Mouse (Mus musculus): ENCODE data around the gene Crct1. TPM values are rescaled to one million over a fixed set of nuclear protein-coding genes. Genes with fewer than 3 reads are reported as not detected.
A peak's percentile ranks its signal among the peaks of the same experiment; 100 is the strongest.

Crct1 gene
- polyA plus RNA-seq, 1 experiment from 2014 or later: 0.64 TPM

GRCm38 (mm10) chr3:93014871-93015270 is 616 bp downstream of the Crct1 start:
- peaks cover 3% of the 10 kb centered on the region; the same call in 1 of the 2 replicates for H3K4me1 ChIP-seq (ENCODE audit: control insufficient read depth, insufficient read depth, low read length)
- peak overlapping the region; percentile 40 for H3K4me3 ChIP-seq (ENCODE audit: low read length)
- no peak overlapping the region for H3K27ac ChIP-seq (ENCODE audit: low read depth, low read length)
- no peaks in the 10 kb centered on the region for H3K9me3 ChIP-seq (ENCODE audit: control insufficient read depth, low read length)
- no peaks in the 10 kb centered on the region for H3K27me3 ChIP-seq (ENCODE audit: control insufficient read depth, insufficient read depth, low read length)
- H3K9ac ChIP-seq (ENCODE audit: low read depth, low read length): peak overlapping the region; percentile 38
- H3K4me2 ChIP-seq (replicated peaks; ENCODE audit: low read depth, low read length): peak overlapping the region; percentile 68
- 28% methylated on average over 5 of the region's 5 CpGs for WGBS
- ATAC-seq (ENCODE audit: low FRiP score, low TSS enrichment): 0 out of 2 replicates have a peak, but pooled peaks have one; percentile 50
- no peaks in the 10 kb centered on the region for H3K36me3 ChIP-seq (ENCODE audit: control insufficient read depth, insufficient read depth, low read length)

DNA sequence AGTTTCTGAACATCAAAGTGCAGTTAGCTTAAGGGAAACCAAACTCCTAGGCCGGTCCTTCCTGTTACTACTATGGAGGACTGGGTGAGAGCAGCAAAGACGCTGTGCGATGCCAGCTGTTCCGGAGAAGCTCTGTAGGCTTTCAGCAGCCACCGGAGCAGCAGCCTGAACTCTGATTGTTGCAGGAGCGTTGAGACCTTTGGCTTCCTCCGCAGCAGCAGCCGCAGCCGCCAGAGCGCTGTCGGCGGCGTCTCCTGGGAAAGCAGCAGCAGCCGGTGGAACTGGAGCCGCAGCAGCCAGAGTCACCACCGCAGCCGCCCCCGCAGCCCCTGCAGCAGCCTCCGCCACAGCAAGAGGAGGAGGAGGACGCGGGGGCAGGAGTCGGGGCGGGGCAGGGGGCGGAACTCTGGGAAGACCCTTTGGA is 1.1 kb downstream of the Crct1 start:
- Histone ChIP-seq H3K4me2 (replicated peaks; ENCODE audit: low read depth, low read length) (peak overlapping the region; percentile 68), H3K9me3 (ENCODE audit: control insufficient read depth, low read length) (no peaks in the 10 kb centered on the region), H3K4me1 (ENCODE audit: control insufficient read depth, insufficient read depth, low read length) (peaks cover 3% of the 10 kb centered on the region; the same call in 1 of the 2 replicates), H3K9ac (ENCODE audit: low read depth, low read length) (peak overlapping the region; percentile 38), H3K4me3 (ENCODE audit: low read length) (peak overlapping the region; percentile 40), H3K36me3 (ENCODE audit: control insufficient read depth, insufficient read depth, low read length) (no peaks in the 10 kb centered on the region), H3K27ac (ENCODE audit: low read depth, low read length) (no peak overlapping the region), H3K27me3 (ENCODE audit: control insufficient read depth, insufficient read depth, low read length) (no peaks in the 10 kb centered on the region)
- peak; percentile 97 for ATAC-seq (ENCODE audit: low FRiP score, low TSS enrichment)
- 0% methylated on average over 24 of the region's 24 CpGs for WGBS

- Histone ChIP-seq H3K4me3 (ENCODE audit: low read length) (no peak overlapping the region), H3K36me3 (ENCODE audit: control insufficient read depth, insufficient read depth, low read length) (no peaks in the 10 kb centered on the region), H3K4me1 (ENCODE audit: control insufficient read depth, insufficient read depth, low read length) (no peaks in the 10 kb centered on the region), H3K9me3 (ENCODE audit: control insufficient read depth, low read length) (no peaks in the 10 kb centered on the region), H3K9ac (ENCODE audit: low read depth, low read length) (no peak overlapping the region), H3K27ac (ENCODE audit: low read depth, low read length) (no peak overlapping the region), H3K4me2 (replicated peaks; ENCODE audit: low read depth, low read length) (no peak overlapping the region), H3K27me3 (ENCODE audit: control insufficient read depth, insufficient read depth, low read length) (peaks cover 3% of the 10 kb centered on the region; the same call in 1 of the 2 replicates)
- WGBS: 79% methylated on average over 4 of the region's 4 CpGs
- no peak for ATAC-seq (ENCODE audit: low FRiP score, low TSS enrichment)
Observed at GRCm38 (mm10) chr3:93002843-93003242, 12.6 kb downstream of the Crct1 start.

GRCm38 (mm10) chr3:93000621-93001020 is 14.9 kb downstream of the Crct1 start:
- Histone ChIP-seq H3K36me3 (ENCODE audit: control insufficient read depth, insufficient read depth, low read length) (no peaks in the 10 kb centered on the region), H3K27me3 (ENCODE audit: control insufficient read depth, insufficient read depth, low read length) (peaks cover 3% of the 10 kb centered on the region; the same call in 1 of the 2 replicates), H3K4me1 (ENCODE audit: control insufficient read depth, insufficient read depth, low read length) (no peaks in the 10 kb centered on the region), H3K9me3 (ENCODE audit: control insufficient read depth, low read length) (no peaks in the 10 kb centered on the region), H3K9ac (ENCODE audit: low read depth, low read length) (no peak overlapping the region), H3K4me2 (replicated peaks; ENCODE audit: low read depth, low read length) (no peak overlapping the region), H3K27ac (ENCODE audit: low read depth, low read length) (no peak overlapping the region), H3K4me3 (ENCODE audit: low read length) (no peak overlapping the region)
- ATAC-seq (ENCODE audit: low FRiP score, low TSS enrichment): no peak
- 76% methylated on average over 3 of the region's 3 CpGs for WGBS

- ATAC-seq (ENCODE audit: low FRiP score, low TSS enrichment): peak; percentile 93
- peaks cover 3% of the 10 kb centered on the region; the same call in 1 of the 2 replicates for H3K27me3 ChIP-seq (ENCODE audit: control insufficient read depth, insufficient read depth, low read length)
Observed at GRCm38 (mm10) chr3:92998691-92999090, 16.8 kb downstream of the Crct1 start.

DNA sequence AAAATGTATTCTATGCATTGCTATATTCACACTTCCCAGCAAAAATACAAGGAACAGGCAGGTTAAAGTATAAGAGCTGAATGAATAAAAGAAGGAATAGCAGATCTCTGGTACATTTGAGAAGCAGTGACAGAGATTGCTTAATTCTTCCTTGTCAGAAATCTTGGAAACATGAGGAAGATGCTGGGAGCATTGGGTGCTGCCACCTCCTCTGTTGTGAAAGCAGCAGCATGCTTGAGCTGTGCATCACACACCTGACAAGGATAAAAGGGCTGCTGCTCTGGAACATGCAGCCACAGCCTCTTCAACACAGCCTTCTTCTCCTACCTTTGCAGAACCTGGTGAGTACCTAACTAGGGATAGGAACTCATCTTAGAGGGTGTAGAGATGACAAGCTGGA is 23.6 kb downstream of the Crct1 start, which contains the start of gene Lce3f:
Gene Lce3f (plus strand): TSS at position 301 of the 400 bp plus-strand sequence.
- H3K36me3 ChIP-seq (ENCODE audit: control insufficient read depth, insufficient read depth, low read length): no peaks in the 10 kb centered on the region
- H3K27me3 ChIP-seq (ENCODE audit: control insufficient read depth, insufficient read depth, low read length): no peaks in the 10 kb centered on the region
- H3K4me3 ChIP-seq (ENCODE audit: low read length): no peak within 1 kb of the TSS

More at GRCm38 (mm10) chr3:92998691-92999090, 16.8 kb downstream of the Crct1 start:
- no peak overlapping the region for H3K4me2 ChIP-seq (replicated peaks; ENCODE audit: low read depth, low read length)
- H3K9me3 ChIP-seq (ENCODE audit: control insufficient read depth, low read length): no peaks in the 10 kb centered on the region
- no peaks in the 10 kb centered on the region for H3K36me3 ChIP-seq (ENCODE audit: control insufficient read depth, insufficient read depth, low read length)
- H3K4me1 ChIP-seq (ENCODE audit: control insufficient read depth, insufficient read depth, low read length): no peaks in the 10 kb centered on the region
- 5% methylated on average over 7 of the region's 7 CpGs for WGBS
- H3K4me3 ChIP-seq (ENCODE audit: low read length): no peak overlapping the region
- no peak overlapping the region for H3K9ac ChIP-seq (ENCODE audit: low read depth, low read length)
- H3K27ac ChIP-seq (ENCODE audit: low read depth, low read length): no peak overlapping the region

DNA sequence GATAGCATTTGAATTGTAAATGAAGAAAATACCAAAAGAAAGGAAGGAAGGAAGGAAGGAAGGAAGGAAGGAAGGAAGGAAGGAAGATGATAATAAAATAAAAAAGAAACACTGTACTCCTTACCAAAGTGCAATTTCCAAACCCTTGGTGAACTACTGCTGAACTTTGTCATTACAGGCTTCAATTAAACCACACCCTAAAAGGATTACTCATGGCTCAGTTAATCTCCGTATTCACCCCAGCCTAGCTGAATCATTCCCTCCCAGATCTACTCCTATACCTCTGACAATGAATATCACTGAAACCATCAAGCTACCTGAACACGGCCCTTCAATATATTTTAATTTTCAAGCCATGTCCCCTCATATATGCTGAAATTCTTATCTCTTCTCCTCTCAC is 37.0 kb downstream of the Crct1 start:
- Histone ChIP-seq H3K9ac (ENCODE audit: low read depth, low read length) (no peak overlapping the region), H3K9me3 (ENCODE audit: control insufficient read depth, low read length) (no peaks in the 10 kb centered on the region), H3K4me3 (ENCODE audit: low read length) (no peak overlapping the region), H3K27me3 (ENCODE audit: control insufficient read depth, insufficient read depth, low read length) (no peaks in the 10 kb centered on the region), H3K4me1 (ENCODE audit: control insufficient read depth, insufficient read depth, low read length) (no peaks in the 10 kb centered on the region), H3K27ac (ENCODE audit: low read depth, low read length) (no peak overlapping the region), H3K36me3 (ENCODE audit: control insufficient read depth, insufficient read depth, low read length) (no peaks in the 10 kb centered on the region), H3K4me2 (replicated peaks; ENCODE audit: low read depth, low read length) (no peak overlapping the region)
- 78% methylated on average over 2 of the region's 2 CpGs for WGBS
- ATAC-seq (ENCODE audit: low FRiP score, low TSS enrichment): no peak

More for the DNA sequence above, 23.6 kb downstream of the Crct1 start, which contains the start of gene Lce3f:
- ATAC-seq (ENCODE audit: low FRiP score, low TSS enrichment): no peak
- H3K9me3 ChIP-seq (ENCODE audit: control insufficient read depth, low read length): no peaks in the 10 kb centered on the region
- H3K9ac ChIP-seq (ENCODE audit: low read depth, low read length): no peak within 1 kb of the TSS
- no peaks in the 10 kb centered on the region for H3K4me1 ChIP-seq (ENCODE audit: control insufficient read depth, insufficient read depth, low read length)
- H3K27ac ChIP-seq (ENCODE audit: low read depth, low read length): no peak within 1 kb of the TSS
- H3K4me2 ChIP-seq (replicated peaks; ENCODE audit: low read depth, low read length): no peak within 1 kb of the TSS

DNA sequence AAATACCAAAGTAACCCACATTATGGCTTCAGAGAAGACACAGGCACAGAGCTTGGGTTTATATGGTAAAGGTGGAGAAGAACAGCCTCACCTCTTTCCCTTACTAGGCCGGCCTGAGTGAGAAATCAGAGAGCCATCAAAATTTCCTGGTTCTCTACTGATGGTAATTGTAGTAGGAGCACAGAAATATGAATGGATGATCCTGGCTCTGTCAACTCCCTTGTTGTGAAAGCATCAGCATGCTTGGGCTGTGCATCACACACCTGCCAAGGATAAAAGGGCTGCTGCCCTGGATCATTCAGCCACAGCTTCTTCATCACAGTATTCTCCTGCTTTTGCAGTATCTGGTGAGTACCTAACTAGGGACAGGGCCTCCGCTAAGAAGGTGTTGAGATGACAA is 48.7 kb downstream of the Crct1 start, which contains the start of gene Lce3e:
Gene Lce3e (plus strand): TSS at position 301 of the 400 bp plus-strand sequence.
- no peaks in the 10 kb centered on the region for H3K27me3 ChIP-seq (ENCODE audit: control insufficient read depth, insufficient read depth, low read length)
- H3K9me3 ChIP-seq (ENCODE audit: control insufficient read depth, low read length): no peaks in the 10 kb centered on the region
- no peak for ATAC-seq (ENCODE audit: low FRiP score, low TSS enrichment)
- H3K4me3 ChIP-seq (ENCODE audit: low read length): no peak within 1 kb of the TSS
- no peak within 1 kb of the TSS for H3K27ac ChIP-seq (ENCODE audit: low read depth, low read length)
- H3K36me3 ChIP-seq (ENCODE audit: control insufficient read depth, insufficient read depth, low read length): no peaks in the 10 kb centered on the region
- H3K4me1 ChIP-seq (ENCODE audit: control insufficient read depth, insufficient read depth, low read length): no peaks in the 10 kb centered on the region
- 94% methylated on average over 2 of the region's 2 CpGs for WGBS
- no peak within 1 kb of the TSS for H3K4me2 ChIP-seq (replicated peaks; ENCODE audit: low read depth, low read length)
- no peak within 1 kb of the TSS for H3K9ac ChIP-seq (ENCODE audit: low read depth, low read length)
